Mouse (Mus musculus) embryonic stem cell, embryonic (primary cell): Measurements from ENCODE around the gene Tmed2.

ENCODE experiments used
- CTCF ChIA-PET, 4 experiments: fragments of 300-600 bp in 2 of 4; fragments of 350-600 bp in 2 of 4; sonication (Branson Sonifier 250); formaldehyde crosslinking; loops; one replicate each; lab custom pipeline; 2022; ENCODE audit warnings: inconsistent platforms in 2 of 4; lab: Charles Lee
- POLR2A ChIA-PET, 4 experiments: fragments of 300-600 bp in 2 of 4; fragments of 350-600 bp in 2 of 4; sonication (Branson Sonifier 250); formaldehyde crosslinking; loops; one replicate each; lab custom pipeline; 2022; ENCODE audit warnings: antibody characterized with exemption in 4 of 4, inconsistent platforms in 1 of 4; lab: Charles Lee

Tmed2 gene

GRCm38 (mm10) chr5:124509742-124510237 lies 30.7 kb upstream of the Tmed2 start:
- POLR2A ChIA-PET: interaction anchor here in 2 of 4 experiments (0.5 to 1.0 kb wide), 5 partner anchors 11 to 158 kb away, joined by 3 read pairs; no protein-coding TSS in a partner anchor
- CTCF ChIA-PET: interaction anchor here in 3 of 4 experiments (0.6 to 0.8 kb wide), 7 partner anchors 20 to 1869 kb away, joined by 3 to 6 read pairs (median 4); no protein-coding TSS in a partner anchor

- POLR2A ChIA-PET: interaction anchor here in 2 of 4 experiments (0.7 kb wide), 2 partner anchors 8 to 147 kb away, joined by 3 to 4 read pairs; partner anchors contain the start of gene Cdk2ap1 (in 1 of the 2)
- CTCF ChIA-PET: interaction anchor here in 2 of 4 experiments (0.6 to 0.8 kb wide), 2 partner anchors 102 to 856 kb away, joined by 3 read pairs; no protein-coding TSS in a partner anchor
These were observed 29.9 kb upstream of the Tmed2 start for GRCm38 (mm10) chr5:124510536-124511050.

- CTCF ChIA-PET: interaction anchor here in 1 of 4 experiments (1.1 to 1.6 kb wide), 2 partner anchors 9 to 23 kb away, joined by 4 to 6 read pairs; no protein-coding TSS in a partner anchor
These were observed 24.7 kb upstream of the Tmed2 start for GRCm38 (mm10) chr5:124515789-124516188.

GRCm38 (mm10) chr5:124518648-124519047 lies 21.8 kb upstream of the Tmed2 start:
- POLR2A ChIA-PET: interaction anchor here in 3 of 4 experiments (0.6 to 1.3 kb wide), 5 partner anchors 10 to 86 kb away, joined by 3 to 11 read pairs (median 4); no protein-coding TSS in a partner anchor
- CTCF ChIA-PET: interaction anchor here in 2 of 4 experiments (0.5 to 1.2 kb wide), 3 partner anchors 14 to 43 kb away, joined by 3 to 5 read pairs (median 3); no protein-coding TSS in a partner anchor

More at GRCm38 (mm10) chr5:124515789-124516188, 24.7 kb upstream of the Tmed2 start:
- POLR2A ChIA-PET: interaction anchor here in 1 of 4 experiments (0.7 kb wide), 1 partner anchor 8 kb away, joined by 3 read pairs; no protein-coding TSS in a partner anchor

GRCm38 (mm10) chr5:124521588-124521987 lies 18.9 kb upstream of the Tmed2 start:
- CTCF ChIA-PET: interaction anchor here in 3 of 4 experiments (0.5 to 1.3 kb wide), 4 partner anchors 10 to 526 kb away, joined by 3 read pairs; no protein-coding TSS in a partner anchor

GRCm38 (mm10) chr5:124523032-124523431 lies 17.5 kb upstream of the Tmed2 start:
- ChIA-PET POLR2A (interaction anchor here in 2 of 4 experiments (0.5 to 1.3 kb wide), 7 partner anchors 9 to 279 kb away, joined by 3 to 11 read pairs (median 3); no protein-coding TSS in a partner anchor), CTCF (interaction anchor here (0.6 to 1.2 kb wide), 11 partner anchors 16 to 1498 kb away, joined by 3 to 12 read pairs (median 3); partner anchors contain the start of gene Snrnp35 (in 1 of the 4))

More at GRCm38 (mm10) chr5:124521588-124521987, 18.9 kb upstream of the Tmed2 start:
- POLR2A ChIA-PET: no interaction called here

GRCm38 (mm10) chr5:124524943-124525342 lies 15.6 kb upstream of the Tmed2 start:
- ChIA-PET CTCF (interaction anchor here in 3 of 4 experiments (0.6 to 1.2 kb wide), 7 partner anchors 10 to 652 kb away, joined by 3 to 11 read pairs (median 5); no protein-coding TSS in a partner anchor), POLR2A (interaction anchor here in 2 of 4 experiments (0.5 to 1.4 kb wide), 9 partner anchors 9 to 512 kb away, joined by 3 to 4 read pairs (median 4); partner anchors contain the start of gene Ddx55 (in 1 of the 2))

GRCm38 (mm10) chr5:124528351-124528750 lies 12.1 kb upstream of the Tmed2 start:
- ChIA-PET POLR2A (interaction anchor here in 3 of 4 experiments (0.6 to 2.4 kb wide), 10 partner anchors 10 to 201 kb away, joined by 3 to 12 read pairs (median 3); partner anchors contain the start of genes 2810006K23Rik (in 1 of the 3), Ddx55 (in 1 of the 3), Kmt5a (in 1 of the 3) and Mphosph9 (in 1 of the 3)), CTCF (interaction anchor here in 2 of 4 experiments (0.6 to 1.0 kb wide), 2 partner anchors 96 to 739 kb away, joined by 3 read pairs; no protein-coding TSS in a partner anchor)

GRCm38 (mm10) chr5:124528791-124529190 lies 11.7 kb upstream of the Tmed2 start:
- POLR2A ChIA-PET: interaction anchor here in 2 of 4 experiments (0.5 to 2.4 kb wide), 10 partner anchors 10 to 201 kb away, joined by 3 to 12 read pairs (median 3); partner anchors contain the start of genes 2810006K23Rik (in 1 of the 2), Ddx55 (in 1 of the 2), Kmt5a (in 1 of the 2) and Mphosph9 (in 1 of the 2)

GRCm38 (mm10) chr5:124529191-124529651 lies 11.3 kb upstream of the Tmed2 start:
- POLR2A ChIA-PET: interaction anchor here in 2 of 4 experiments (0.5 to 2.4 kb wide), 10 partner anchors 9 to 201 kb away, joined by 3 to 12 read pairs (median 3); partner anchors contain the start of genes Kmt5a (in 2 of the 2), 2810006K23Rik (in 1 of the 2), Mphosph9 (in 1 of the 2) and Rilpl2 (in 1 of the 2)
- CTCF ChIA-PET: interaction anchor here in 2 of 4 experiments (0.6 to 1.0 kb wide), 4 partner anchors 97 to 371 kb away, joined by 3 to 4 read pairs (median 4); no protein-coding TSS in a partner anchor

More at GRCm38 (mm10) chr5:124528791-124529190, 11.7 kb upstream of the Tmed2 start:
- CTCF ChIA-PET: interaction anchor here in 2 of 4 experiments (0.6 to 1.0 kb wide), 3 partner anchors 96 to 223 kb away, joined by 3 to 4 read pairs (median 3); no protein-coding TSS in a partner anchor

GRCm38 (mm10) chr5:124529697-124530096 lies 10.8 kb upstream of the Tmed2 start:
- CTCF ChIA-PET: interaction anchor here in 3 of 4 experiments (0.6 kb wide), 3 partner anchors 53 to 370 kb away, joined by 3 to 4 read pairs (median 3); no protein-coding TSS in a partner anchor
- POLR2A ChIA-PET: interaction anchor here in 2 of 4 experiments (0.7 to 1.6 kb wide), 5 partner anchors 9 to 90 kb away, joined by 3 to 4 read pairs (median 3); partner anchors contain the start of gene Kmt5a (in 2 of the 2)

- POLR2A ChIA-PET: interaction anchor here (0.5 to 2.3 kb wide), 37 partner anchors 10 to 203 kb away, joined by 3 to 13 read pairs (median 4); partner anchors contain the start of genes 2810006K23Rik (in 2 of the 4), Ddx55 (in 2 of the 4), Kmt5a (in 2 of the 4) and Mphosph9 (in 2 of the 4)
- CTCF ChIA-PET: interaction anchor here in 3 of 4 experiments (0.5 to 1.3 kb wide), 10 partner anchors 9 to 530 kb away, joined by 3 to 7 read pairs (median 3); partner anchors contain the start of gene Kmt5a (in 1 of the 3)
These were observed 9.6 kb upstream of the Tmed2 start, which contains the start of gene Rilpl1 for GRCm38 (mm10) chr5:124530655-124531582. TSS of gene Rilpl1 (minus strand) at chr5:124531391.

- ChIA-PET POLR2A (interaction anchor here (0.6 to 2.3 kb wide), 34 partner anchors 9 to 204 kb away, joined by 3 to 13 read pairs (median 4); partner anchors contain the start of genes 2810006K23Rik (in 2 of the 4), Ddx55 (in 2 of the 4), Kmt5a (in 2 of the 4) and Mphosph9 (in 2 of the 4)), CTCF (interaction anchor here in 2 of 4 experiments (0.6 to 1.3 kb wide), 6 partner anchors 10 to 92 kb away, joined by 3 to 4 read pairs (median 3); partner anchors contain the start of gene Kmt5a (in 1 of the 2))
These were observed 8.9 kb upstream of the Tmed2 start for GRCm38 (mm10) chr5:124531583-124531930.

GRCm38 (mm10) chr5:124532451-124532850 lies 8.0 kb upstream of the Tmed2 start:
- POLR2A ChIA-PET: interaction anchor here in 3 of 4 experiments (0.6 to 2.3 kb wide), 13 partner anchors 14 to 204 kb away, joined by 3 to 8 read pairs (median 5); partner anchors contain the start of genes Snrnp35 (in 2 of the 3), 2810006K23Rik (in 1 of the 3), Ddx55 (in 1 of the 3) and Mphosph9 (in 1 of the 3)
- CTCF ChIA-PET: no interaction called here

- POLR2A ChIA-PET: interaction anchor here in 1 of 4 experiments (0.6 kb wide), 1 partner anchor 25 kb away, joined by 3 read pairs; no protein-coding TSS in a partner anchor
- CTCF ChIA-PET: no interaction called here
These were observed 5.5 kb upstream of the Tmed2 start for GRCm38 (mm10) chr5:124535016-124535415.
